Mouse (Mus musculus) mesoderm, embryonic 11.5 days (tissue): Measurements from ENCODE around the gene Rbm4b.

ENCODE experiments used
- DNase-seq: peaks from one replicate; pipeline ENCODE4 v3.0.0-alpha.2; 2012; ENCODE audit warnings: low read depth, low spot score

Gene Rbm4b

GRCm38 (mm10) chr19:4756193-4756911 is at the start of gene Rbm4b:
Gene Rbm4b (plus strand): TSS chr19:4756497.
- DNase-seq: peak; percentile 100

- DNase-seq: no peak
Measured at GRCm38 (mm10) chr19:4708765-4709164, 47.5 kb upstream of the Rbm4b start.

- DNase-seq: peak; percentile 30
Measured at GRCm38 (mm10) chr19:4711098-4711600, 45.1 kb upstream of the Rbm4b start, which contains the start of gene Sptbn2. Gene Sptbn2 (plus strand): TSS chr19:4711167.

GRCm38 (mm10) chr19:4711601-4712155 is 44.6 kb upstream of the Rbm4b start:
- peak; percentile 85 for DNase-seq

- peak; percentile 59 for DNase-seq
Measured at GRCm38 (mm10) chr19:4712156-4712780, 44.0 kb upstream of the Rbm4b start.

- DNase-seq: no peak
Measured at GRCm38 (mm10) chr19:4712781-4713526, 43.3 kb upstream of the Rbm4b start.

- DNase-seq: no peak
Measured at GRCm38 (mm10) chr19:4713886-4714285, 42.4 kb upstream of the Rbm4b start.

- DNase-seq: no peak
Measured at GRCm38 (mm10) chr19:4716756-4717155, 39.5 kb upstream of the Rbm4b start.

GRCm38 (mm10) chr19:4717281-4717680 is 39.0 kb upstream of the Rbm4b start:
- DNase-seq: no peak

GRCm38 (mm10) chr19:4718716-4719115 is 37.6 kb upstream of the Rbm4b start:
- no peak for DNase-seq

GRCm38 (mm10) chr19:4719351-4719764 is 36.9 kb upstream of the Rbm4b start:
- DNase-seq: no peak

- DNase-seq: no peak
Measured at GRCm38 (mm10) chr19:4720112-4720511, 36.2 kb upstream of the Rbm4b start.

GRCm38 (mm10) chr19:4720671-4721244 is 35.5 kb upstream of the Rbm4b start:
- DNase-seq: no peak

- no peak for DNase-seq
Measured at GRCm38 (mm10) chr19:4729186-4729585, 27.1 kb upstream of the Rbm4b start.

- no peak for DNase-seq
Measured at GRCm38 (mm10) chr19:4733052-4733451, 23.2 kb upstream of the Rbm4b start.

- DNase-seq: no peak
Measured at GRCm38 (mm10) chr19:4737866-4738265, 18.4 kb upstream of the Rbm4b start.

GRCm38 (mm10) chr19:4739053-4739452 is 17.2 kb upstream of the Rbm4b start:
- no peak for DNase-seq

- DNase-seq: no peak
Measured at GRCm38 (mm10) chr19:4739762-4740161, 16.5 kb upstream of the Rbm4b start.

- no peak for DNase-seq
Measured at GRCm38 (mm10) chr19:4741482-4741881, 14.8 kb upstream of the Rbm4b start.

- no peak for DNase-seq
Measured at GRCm38 (mm10) chr19:4742229-4742628, 14.1 kb upstream of the Rbm4b start.

- peak; percentile 65 for DNase-seq
Measured at GRCm38 (mm10) chr19:4743524-4743923, 12.8 kb upstream of the Rbm4b start.

GRCm38 (mm10) chr19:4744026-4744425 is 12.3 kb upstream of the Rbm4b start:
- DNase-seq: no peak
